Mouse (Mus musculus) liver (tissue): Measurements from ENCODE around the gene Dtx2.
"Not testable (repeated sequence)": the region's sequence is repeated elsewhere in the genome, so short reads cannot be mapped to it uniquely, and the experiment has no call there.

Source experiments
- DNase-seq: peaks from one replicate; pipeline ENCODE4 v3.0.0-alpha.2; 2020; ENCODE audit warnings: mixed read lengths

The Dtx2 gene

GRCm38 (mm10) chr5:136066404-136067148, 72.0 kb downstream of the Dtx2 start:
- DNase-seq = not testable (repeated sequence)

GRCm38 (mm10) chr5:136069411-136069810, 74.8 kb downstream of the Dtx2 start:
- DNase-seq = no peak

GRCm38 (mm10) chr5:136073051-136073450, 78.5 kb downstream of the Dtx2 start:
- DNase-seq = no peak

GRCm38 (mm10) chr5:136073526-136073925, 78.9 kb downstream of the Dtx2 start:
- DNase-seq = no peak

GRCm38 (mm10) chr5:136075076-136075475, 80.5 kb downstream of the Dtx2 start:
- no peak for DNase-seq

- DNase-seq = no peak
Observed at GRCm38 (mm10) chr5:136076284-136076683, 81.7 kb downstream of the Dtx2 start.

- no peak for DNase-seq
Observed at GRCm38 (mm10) chr5:136077001-136077550, 82.5 kb downstream of the Dtx2 start.

- DNase-seq = no peak
Observed at GRCm38 (mm10) chr5:136078136-136078535, 83.5 kb downstream of the Dtx2 start.

- no peak for DNase-seq
Observed at GRCm38 (mm10) chr5:136082345-136082744, 87.7 kb downstream of the Dtx2 start.
